Mouse (Mus musculus): Measurements from ENCODE around the gene Lcn9. TPM values are rescaled to one million over a fixed set of nuclear protein-coding genes. Genes with fewer than 3 reads are reported as not detected.
A peak's percentile ranks its signal among the peaks of the same experiment; 100 is the strongest.
"Not testable (repeated sequence)": the region's sequence is repeated elsewhere in the genome, so short reads cannot be mapped to it uniquely, and the experiment has no call there.

Lcn9 gene
- polyA plus RNA-seq, 1 experiment: not detected

DNA sequence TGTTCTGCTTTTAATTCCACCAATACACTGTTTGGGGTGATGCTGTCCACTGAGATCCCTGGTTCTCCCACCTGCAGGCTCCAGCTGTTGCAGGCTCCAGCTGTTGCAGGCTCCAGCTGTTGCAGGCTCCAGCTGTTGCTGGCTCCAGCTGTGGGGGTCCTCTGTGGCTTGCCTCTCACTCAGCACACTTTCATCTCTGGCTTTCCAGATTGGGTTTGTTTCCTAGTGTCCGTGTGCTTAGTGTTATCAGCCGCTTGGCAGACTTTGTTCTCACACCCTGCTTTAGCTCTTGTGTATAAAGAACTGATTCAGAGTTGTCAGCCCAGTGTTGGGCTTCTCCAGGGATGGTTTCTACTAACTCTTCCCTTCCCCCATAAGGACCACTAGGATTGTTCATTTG, 25.3 kb upstream of the Lcn9 start:
- Histone ChIP-seq H3K4me1 (ENCODE audit: control insufficient read depth, insufficient read depth, low read length) (no peaks in the 10 kb centered on the region), H3K27ac (ENCODE audit: insufficient read depth, low read depth, low read length) (no peak overlapping the region), H3K4me3 (ENCODE audit: insufficient read depth, low read length) (no peak overlapping the region)
- TF ChIP-seq POLR2A (IDR thresholded peaks at IDR 0.05; ENCODE audit: borderline replicate concordance, low read depth, low read length): no peak
- no peak for TF ChIP-seq CTCF (IDR thresholded peaks at IDR 0.05; ENCODE audit: low read depth, low read length)

DNA sequence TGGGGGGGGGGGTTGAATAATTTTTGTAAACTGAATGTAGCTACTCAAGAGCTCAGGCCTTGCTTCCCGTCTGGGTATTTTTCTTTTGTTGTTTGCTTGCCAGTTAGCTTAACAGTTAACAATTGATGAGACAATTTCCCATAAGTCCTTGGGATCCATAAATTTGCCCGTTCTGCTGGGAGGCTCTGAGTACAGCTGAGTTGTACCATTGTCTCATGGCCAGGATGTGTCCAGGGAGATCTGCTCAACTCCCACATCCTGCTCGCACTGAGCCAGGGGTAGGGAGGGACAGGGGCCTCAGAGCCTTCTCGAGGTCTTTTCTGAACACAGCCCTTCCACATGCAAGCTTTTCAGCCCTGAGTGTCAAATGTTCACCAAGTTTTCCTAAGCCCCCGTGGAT, 24.9 kb upstream of the Lcn9 start:
- Histone ChIP-seq H3K4me1 (ENCODE audit: control insufficient read depth, insufficient read depth, low read length) (no peaks in the 10 kb centered on the region), H3K27ac (ENCODE audit: insufficient read depth, low read depth, low read length) (no peak overlapping the region), H3K4me3 (ENCODE audit: insufficient read depth, low read length) (no peak overlapping the region)
- TF ChIP-seq POLR2A (IDR thresholded peaks at IDR 0.05; ENCODE audit: borderline replicate concordance, low read depth, low read length) (no peak), CTCF (IDR thresholded peaks at IDR 0.05; ENCODE audit: low read depth, low read length) (no peak)

DNA sequence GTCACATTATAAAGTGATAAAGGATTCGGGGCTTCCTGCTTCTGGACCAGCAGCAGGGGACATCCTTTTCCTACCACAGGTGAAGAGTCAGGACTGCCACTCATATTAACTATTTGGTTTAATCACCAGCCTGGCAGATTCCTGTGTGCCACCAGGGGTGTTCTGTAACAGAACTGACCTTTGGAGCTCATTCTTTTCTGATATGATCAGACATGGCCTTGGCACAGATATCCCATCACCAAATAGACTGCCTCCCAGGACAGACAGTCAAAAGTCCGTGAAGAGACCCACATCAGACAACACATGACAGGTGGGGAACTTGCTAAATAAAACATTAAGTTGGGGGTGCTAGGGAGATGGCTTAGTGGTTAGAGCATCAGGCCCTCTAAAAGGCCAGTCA, 11.2 kb upstream of the Lcn9 start:
- Histone ChIP-seq H3K27ac (ENCODE audit: insufficient read depth, low read depth, low read length) (no peak overlapping the region), H3K4me1 (ENCODE audit: control insufficient read depth, insufficient read depth, low read length) (no peaks in the 10 kb centered on the region), H3K4me3 (ENCODE audit: insufficient read depth, low read length) (no peak overlapping the region)
- TF ChIP-seq CTCF (IDR thresholded peaks at IDR 0.05; ENCODE audit: low read depth, low read length) (no peak), POLR2A (IDR thresholded peaks at IDR 0.05; ENCODE audit: borderline replicate concordance, low read depth, low read length) (no peak)

DNA sequence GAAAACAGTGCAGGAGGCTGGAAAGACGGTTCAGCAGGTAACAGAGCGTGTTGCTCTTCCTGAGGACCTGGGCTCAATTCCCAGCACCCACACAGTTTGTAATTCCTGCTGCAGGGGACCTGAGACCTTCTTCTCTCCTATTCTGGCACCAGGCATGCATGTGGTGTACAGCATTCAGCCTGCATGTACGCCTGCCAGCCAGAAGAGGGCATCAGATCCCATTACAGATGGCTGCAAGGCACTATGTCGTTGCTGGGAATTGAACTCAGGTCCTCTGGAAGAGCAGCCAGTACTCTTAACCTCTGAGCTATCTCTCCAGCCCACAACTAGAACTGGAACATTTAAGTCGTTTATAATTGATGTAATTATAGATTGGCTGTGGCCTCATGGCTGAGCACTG, 9.6 kb upstream of the Lcn9 start:
- TF ChIP-seq CTCF (IDR thresholded peaks at IDR 0.05; ENCODE audit: low read depth, low read length): no peak
- Histone ChIP-seq H3K27ac (ENCODE audit: insufficient read depth, low read depth, low read length) (no peak overlapping the region), H3K4me3 (ENCODE audit: insufficient read depth, low read length) (no peak overlapping the region), H3K4me1 (ENCODE audit: control insufficient read depth, insufficient read depth, low read length) (no peaks in the 10 kb centered on the region)

DNA sequence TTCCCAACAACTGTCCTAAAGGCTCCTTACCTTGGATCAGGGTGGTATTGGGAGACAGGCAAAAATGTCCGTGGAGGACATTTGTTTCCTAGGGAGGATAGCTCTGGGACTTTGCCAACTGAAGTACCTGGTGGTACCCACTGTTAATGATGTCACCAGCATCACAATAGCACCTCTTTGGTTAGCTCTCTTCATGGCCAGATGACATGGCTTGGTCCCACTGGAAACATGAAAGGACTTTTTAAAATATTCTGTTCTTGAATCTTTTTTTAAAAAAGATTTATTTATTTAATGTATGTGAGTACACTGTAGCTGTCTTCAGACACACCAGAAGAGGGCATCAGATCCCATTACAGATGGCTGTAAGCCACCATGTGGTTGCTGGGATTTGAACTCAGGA, 7.2 kb upstream of the Lcn9 start, which contains the start of gene Glt6d1:
TSS of gene Glt6d1 (minus strand) at position 101 of the 400 bp plus-strand sequence.
- not testable (repeated sequence) for H3K4me1 ChIP-seq (ENCODE audit: control insufficient read depth, insufficient read depth, low read length); H3K27ac ChIP-seq (ENCODE audit: insufficient read depth, low read depth, low read length); H3K4me3 ChIP-seq (ENCODE audit: insufficient read depth, low read length)

DNA sequence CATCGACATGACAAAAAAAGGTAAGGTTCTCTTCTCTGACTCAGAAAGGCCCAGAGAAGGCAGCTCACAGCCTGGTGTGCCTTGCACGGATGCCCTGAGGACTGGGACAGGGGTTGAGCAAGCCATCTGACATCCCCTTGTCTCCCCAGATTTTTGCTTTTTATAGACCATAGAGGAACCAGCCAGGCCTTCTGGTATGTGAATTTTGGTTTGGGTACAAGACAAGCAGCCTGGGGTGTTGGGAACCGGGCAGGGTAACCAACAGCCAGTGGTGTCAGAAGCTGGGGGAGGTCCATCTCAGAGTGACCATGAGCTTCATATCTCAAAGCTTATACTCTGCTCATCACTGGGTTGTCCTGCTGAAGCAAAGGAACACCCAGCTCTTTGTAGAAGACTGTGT, 1.8 kb downstream of the Lcn9 start:
- Histone ChIP-seq H3K27ac (ENCODE audit: insufficient read depth, low read depth, low read length) (no peak overlapping the region), H3K4me1 (ENCODE audit: control insufficient read depth, insufficient read depth, low read length) (peaks cover 4% of the 10 kb centered on the region; the same call in 1 of the 2 replicates), H3K4me3 (ENCODE audit: insufficient read depth, low read length) (no peak overlapping the region)
- TF ChIP-seq POLR2A (IDR thresholded peaks at IDR 0.05; ENCODE audit: borderline replicate concordance, low read depth, low read length) (no peak), CTCF (IDR thresholded peaks at IDR 0.05; ENCODE audit: low read depth, low read length) (no peak)

DNA sequence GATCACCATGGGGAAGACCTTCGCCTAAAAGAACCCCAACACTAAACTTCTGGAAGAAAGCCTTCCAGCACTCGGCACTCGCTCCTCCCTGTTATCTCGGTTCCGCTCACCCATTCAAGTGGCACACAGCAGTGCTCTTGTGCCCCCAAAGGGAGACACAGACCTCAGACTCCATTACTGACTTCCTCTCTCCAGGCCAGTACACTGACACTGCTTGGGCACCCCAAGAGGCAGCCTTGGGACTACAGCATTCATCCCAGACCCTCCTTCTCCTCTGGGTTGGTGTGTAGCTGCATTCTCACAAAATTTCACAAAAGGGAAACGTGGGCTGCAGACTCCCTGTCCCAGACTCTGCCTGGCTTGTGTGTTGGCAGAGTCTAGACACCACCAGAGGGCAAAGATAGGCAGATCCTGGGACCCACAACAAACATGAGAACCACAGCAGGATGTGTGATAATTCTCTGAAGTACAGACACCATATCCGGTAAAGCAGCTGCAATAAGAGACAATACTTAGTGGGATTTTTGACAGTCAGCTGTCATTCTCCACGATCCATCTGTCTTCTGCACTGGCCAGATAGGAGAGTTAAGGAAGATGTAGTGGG, 5.5 kb downstream of the Lcn9 start:
- Histone ChIP-seq H3K4me1 (ENCODE audit: control insufficient read depth, insufficient read depth, low read length) (no peaks in the 10 kb centered on the region), H3K4me3 (ENCODE audit: insufficient read depth, low read length) (no peak overlapping the region)
- TF ChIP-seq CTCF (IDR thresholded peaks at IDR 0.05; ENCODE audit: low read depth, low read length): no peak
- no peak for TF ChIP-seq POLR2A (IDR thresholded peaks at IDR 0.05; ENCODE audit: borderline replicate concordance, low read depth, low read length)

DNA sequence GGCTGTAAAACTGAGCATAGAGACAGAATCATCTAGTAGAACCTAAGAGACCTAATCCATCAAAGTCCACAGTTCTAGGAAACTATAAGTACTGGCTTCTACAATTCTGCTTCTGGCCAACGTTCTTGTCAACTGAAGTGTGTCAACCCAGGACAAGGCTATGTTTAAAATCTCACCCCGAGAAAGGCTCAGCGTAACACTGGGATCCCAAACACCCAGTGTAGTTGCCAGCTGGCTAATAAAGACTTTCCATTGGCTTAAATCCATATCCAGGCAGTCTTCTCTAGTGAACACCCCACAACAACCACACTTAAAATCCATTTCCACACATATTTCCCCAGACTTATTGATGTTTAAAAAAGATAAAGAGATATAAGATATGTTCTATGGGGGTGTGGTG, 7.8 kb downstream of the Lcn9 start:
- no peak for TF ChIP-seq POLR2A (IDR thresholded peaks at IDR 0.05; ENCODE audit: borderline replicate concordance, low read depth, low read length)
- no peak for TF ChIP-seq CTCF (IDR thresholded peaks at IDR 0.05; ENCODE audit: low read depth, low read length)
- Histone ChIP-seq H3K4me1 (ENCODE audit: control insufficient read depth, insufficient read depth, low read length) (no peaks in the 10 kb centered on the region), H3K27ac (ENCODE audit: insufficient read depth, low read depth, low read length) (no peak overlapping the region), H3K4me3 (ENCODE audit: insufficient read depth, low read length) (no peak overlapping the region)

More for the DNA sequence above, 5.5 kb downstream of the Lcn9 start:
- no peak overlapping the region for H3K27ac ChIP-seq (ENCODE audit: insufficient read depth, low read depth, low read length)

DNA sequence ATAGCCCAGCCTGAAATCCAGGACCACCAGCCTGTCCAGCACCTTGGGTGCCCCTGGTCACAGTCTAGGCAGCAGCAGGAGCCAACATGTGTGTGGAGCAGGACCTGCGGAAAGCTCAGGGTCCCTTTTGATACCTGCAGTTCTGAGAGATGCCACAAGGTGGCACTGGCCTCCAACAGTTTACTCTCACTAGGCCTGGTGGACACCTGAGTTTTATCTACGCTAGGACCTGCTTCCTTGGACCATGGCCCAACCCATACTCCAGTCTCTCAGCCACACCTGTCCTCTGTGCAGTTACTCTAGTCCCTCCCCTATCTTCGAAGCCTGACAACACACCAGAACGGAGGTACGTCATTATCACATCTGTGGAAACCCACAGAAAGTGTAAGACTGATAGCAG, 13.3 kb downstream of the Lcn9 start:
- Histone ChIP-seq H3K27ac (ENCODE audit: insufficient read depth, low read depth, low read length) (no peak overlapping the region), H3K4me1 (ENCODE audit: control insufficient read depth, insufficient read depth, low read length) (no peaks in the 10 kb centered on the region), H3K4me3 (ENCODE audit: insufficient read depth, low read length) (no peak overlapping the region)
- no peak for TF ChIP-seq POLR2A (IDR thresholded peaks at IDR 0.05; ENCODE audit: borderline replicate concordance, low read depth, low read length)
- TF ChIP-seq CTCF (IDR thresholded peaks at IDR 0.05; ENCODE audit: low read depth, low read length): peak; percentile 93

DNA sequence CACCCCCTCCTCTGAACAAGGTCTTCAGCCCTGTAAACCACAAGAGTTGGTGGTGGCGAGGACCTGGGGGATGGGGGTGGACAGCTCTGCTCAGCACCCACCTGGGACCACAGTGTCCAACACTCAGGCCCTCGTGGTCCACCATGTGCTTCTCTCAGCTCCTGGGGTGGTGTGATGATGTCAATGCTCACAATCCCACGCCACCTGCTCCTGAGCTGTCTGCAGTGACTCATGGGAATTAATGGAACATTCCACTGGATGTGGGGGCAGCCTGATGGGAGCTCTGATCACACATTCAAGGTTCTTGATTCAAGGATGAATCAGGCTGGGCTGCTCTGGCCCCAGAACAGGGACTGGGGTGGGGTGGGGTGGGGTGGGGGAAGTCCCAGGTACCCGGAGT, 19.2 kb downstream of the Lcn9 start:
- Histone ChIP-seq H3K4me3 (ENCODE audit: insufficient read depth, low read length) (no peak overlapping the region), H3K27ac (ENCODE audit: insufficient read depth, low read depth, low read length) (no peak overlapping the region), H3K4me1 (ENCODE audit: control insufficient read depth, insufficient read depth, low read length) (no peaks in the 10 kb centered on the region)
- no peak for TF ChIP-seq POLR2A (IDR thresholded peaks at IDR 0.05; ENCODE audit: borderline replicate concordance, low read depth, low read length)
- no peak for TF ChIP-seq CTCF (IDR thresholded peaks at IDR 0.05; ENCODE audit: low read depth, low read length)

DNA sequence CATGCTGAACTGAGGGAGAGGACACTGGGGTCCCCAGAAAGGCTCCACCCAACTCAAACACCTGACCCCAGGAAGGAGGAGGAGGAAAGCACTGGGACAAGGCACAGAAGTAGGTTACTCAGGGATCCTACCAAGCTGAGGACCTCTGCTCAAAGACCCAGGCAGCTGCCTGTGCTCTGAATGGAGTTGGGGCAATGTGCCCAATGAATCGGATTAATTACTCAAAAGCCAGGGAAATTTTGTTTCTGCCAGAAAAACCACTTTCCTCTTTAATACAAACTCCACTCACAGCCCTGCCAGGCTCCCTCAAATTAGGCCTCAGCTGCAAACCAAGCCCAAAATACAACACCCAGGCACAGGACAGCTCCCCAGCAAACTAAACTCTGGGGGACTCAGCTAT, 19.8 kb downstream of the Lcn9 start:
- Histone ChIP-seq H3K27ac (ENCODE audit: insufficient read depth, low read depth, low read length) (no peak overlapping the region), H3K4me3 (ENCODE audit: insufficient read depth, low read length) (no peak overlapping the region), H3K4me1 (ENCODE audit: control insufficient read depth, insufficient read depth, low read length) (no peaks in the 10 kb centered on the region)
- TF ChIP-seq CTCF (IDR thresholded peaks at IDR 0.05; ENCODE audit: low read depth, low read length) (no peak), POLR2A (IDR thresholded peaks at IDR 0.05; ENCODE audit: borderline replicate concordance, low read depth, low read length) (no peak)
